Mouse (Mus musculus) C2C12 (cell line): ENCODE results near the gene Dpyd. TPM values are rescaled to one million over a fixed set of nuclear protein-coding genes. Genes with fewer than 3 reads are reported as not detected.

Experiments used
- H3K27me3 ChIP-seq: one replicate; pipeline ENCODE4 v1.6.1; 2011; ENCODE audit not compliant: control insufficient read depth, insufficient read depth, insufficient read length
- H3K36me3 ChIP-seq: one replicate; pipeline ENCODE4 v1.6.1; 2011; ENCODE audit not compliant: control insufficient read depth, insufficient read depth
- H3K4me3 ChIP-seq: one replicate; pipeline ENCODE4 v1.5.1; 2011; ENCODE audit warnings: mild to moderate bottlenecking, control low read depth; ENCODE audit not compliant: poor library complexity, insufficient read depth, severe bottlenecking
- H3K79me2 ChIP-seq: one replicate; pipeline ENCODE4 v1.6.1; 2011; ENCODE audit not compliant: control insufficient read depth, insufficient read depth
- H3K79me3 ChIP-seq: one replicate; pipeline ENCODE4 v1.6.1; 2011; ENCODE audit warnings: low read depth, control low read depth
- H3ac ChIP-seq: one replicate; pipeline ENCODE3; 2011; ENCODE audit warnings: low read depth; ENCODE audit not compliant: control insufficient read depth, insufficient read length
- CEBPB ChIP-seq: IDR thresholded peaks from one replicate; pipeline ENCODE4 v1.6.1; 2011; ENCODE audit warnings: low read depth, mild to moderate bottlenecking, control low read depth, moderate library complexity
- CTCF ChIP-seq: IDR thresholded peaks from one replicate; pipeline ENCODE4 v1.5.1; 2011; ENCODE audit not compliant: control insufficient read depth, insufficient read depth, insufficient read length
- FOSL1 ChIP-seq: IDR thresholded peaks from one replicate; pipeline ENCODE4 v1.8.0; 2011; ENCODE audit warnings: mild to moderate bottlenecking, low read length; ENCODE audit not compliant: poor library complexity, insufficient read depth, severe bottlenecking
- MAX ChIP-seq: IDR thresholded peaks from one replicate; pipeline ENCODE4 v1.6.1; 2011; ENCODE audit warnings: mild to moderate bottlenecking, control low read depth
- MYOD1 ChIP-seq: IDR thresholded peaks from one replicate; pipeline ENCODE4 v1.6.1; 2011; ENCODE audit warnings: low read depth; ENCODE audit not compliant: control insufficient read depth, insufficient read length
- MYOG ChIP-seq: IDR thresholded peaks from one replicate; pipeline ENCODE4 v1.6.1; 2011; ENCODE audit not compliant: control insufficient read depth, insufficient read length; ENCODE audit errors: extremely low read depth
- USF1 ChIP-seq: IDR thresholded peaks from one replicate; pipeline ENCODE4 v1.6.1; 2011; ENCODE audit warnings: low read depth, mild to moderate bottlenecking, control low read depth, moderate library complexity
- polyA plus RNA-seq: library from polyadenylated mRNA; unstranded; fragments of >200 nt; fragmentation: generic; extraction: Trizol; gene quantifications from one replicate; pipeline ENCODE4 v1.2.1, GENCODE M21; 2012; ENCODE audit warnings: missing spikeins

Gene Dpyd
- polyA plus RNA-seq, 1 experiment = 0.60 TPM

GRCm38 (mm10) chr3:118753623-118754022 lies 191.7 kb downstream of the Dpyd start:
- no peak overlapping the region for H3K4me3 ChIP-seq
- H3ac ChIP-seq = no peak overlapping the region
- no peaks in the 10 kb centered on the region for H3K36me3 ChIP-seq
- no peaks in the 10 kb centered on the region for H3K27me3 ChIP-seq
- H3K79me3 ChIP-seq = no peaks in the 10 kb centered on the region
- no peaks in the 10 kb centered on the region for H3K79me2 ChIP-seq
- TF ChIP-seq CEBPB = no peak
- TF ChIP-seq USF1 = no peak
- TF ChIP-seq CTCF = no peak
- no peak for TF ChIP-seq MYOG
- TF ChIP-seq MYOD1 = no peak
- TF ChIP-seq MAX = no peak
- TF ChIP-seq FOSL1 = no peak

- TF ChIP-seq MAX (no peak), CTCF (no peak), USF1 (no peak), CEBPB (no peak), MYOD1 (no peak), MYOG (no peak), FOSL1 (no peak)
Measured at GRCm38 (mm10) chr3:118756099-118756498, 194.2 kb downstream of the Dpyd start.

DNA sequence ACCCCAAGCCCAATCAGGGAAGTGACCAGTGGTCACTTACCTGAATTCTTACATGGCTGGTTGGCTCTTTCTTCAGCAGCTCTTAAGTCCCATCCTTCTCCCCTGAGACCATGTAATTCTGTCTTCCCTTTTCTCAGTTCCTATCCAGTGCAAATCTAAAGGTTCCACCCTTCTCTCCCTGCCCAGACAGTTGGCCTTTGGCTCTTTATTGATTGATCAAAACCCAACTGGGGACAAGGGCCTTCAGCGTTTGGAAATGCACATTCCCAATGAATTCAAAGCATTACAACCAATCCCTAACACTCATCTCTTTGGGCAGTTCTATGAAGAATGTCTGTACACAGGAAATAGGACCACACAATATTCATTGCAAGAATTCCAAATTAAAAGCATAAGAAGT lies 251.0 kb downstream of the Dpyd start:
- TF ChIP-seq MYOD1 = no peak
- TF ChIP-seq FOSL1 = no peak
- no peak for TF ChIP-seq CTCF
- TF ChIP-seq MAX = no peak
- no peak for TF ChIP-seq CEBPB
- H3ac ChIP-seq = no peak overlapping the region
- no peaks in the 10 kb centered on the region for H3K36me3 ChIP-seq
- H3K27me3 ChIP-seq = no peaks in the 10 kb centered on the region
- H3K79me2 ChIP-seq = no peaks in the 10 kb centered on the region
- H3K79me3 ChIP-seq = no peaks in the 10 kb centered on the region
- H3K4me3 ChIP-seq = no peak overlapping the region

More at GRCm38 (mm10) chr3:118756099-118756498, 194.2 kb downstream of the Dpyd start:
- Histone ChIP-seq H3K79me3 (no peaks in the 10 kb centered on the region), H3ac (no peak overlapping the region), H3K27me3 (no peaks in the 10 kb centered on the region), H3K79me2 (no peaks in the 10 kb centered on the region), H3K36me3 (no peaks in the 10 kb centered on the region), H3K4me3 (no peak overlapping the region)

GRCm38 (mm10) chr3:118850613-118851527 lies 288.9 kb downstream of the Dpyd start:
- H3K79me3 ChIP-seq = no peaks in the 10 kb centered on the region
- H3K36me3 ChIP-seq = no peaks in the 10 kb centered on the region
- H3K79me2 ChIP-seq = no peaks in the 10 kb centered on the region
- no peaks in the 10 kb centered on the region for H3K27me3 ChIP-seq
- no peak overlapping the region for H3K4me3 ChIP-seq
- no peak for TF ChIP-seq MAX
- no peak overlapping the region for H3ac ChIP-seq

DNA sequence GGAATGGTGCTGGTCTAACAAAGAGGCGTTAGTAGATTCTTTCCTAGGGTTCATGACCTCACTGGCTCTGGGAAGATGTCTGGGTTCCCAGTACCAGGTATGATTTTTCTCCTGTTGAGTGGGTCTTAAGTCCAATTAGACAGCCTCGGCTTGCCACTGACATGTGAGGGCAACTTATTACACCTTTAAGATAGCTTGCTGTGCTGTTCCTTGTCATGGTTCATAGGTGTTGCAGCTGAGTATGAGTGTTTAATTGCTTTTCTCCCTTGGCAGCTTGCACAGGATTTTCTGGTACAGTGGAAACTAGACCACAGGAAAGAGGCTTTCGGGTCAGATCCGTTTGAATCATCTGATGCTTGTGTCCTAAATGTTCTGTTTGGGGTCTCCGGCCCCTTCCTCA lies 290.8 kb downstream of the Dpyd start:
- H3K27me3 ChIP-seq = no peaks in the 10 kb centered on the region
- H3K79me3 ChIP-seq = no peaks in the 10 kb centered on the region
- H3ac ChIP-seq = no peak overlapping the region
- no peaks in the 10 kb centered on the region for H3K36me3 ChIP-seq
- TF ChIP-seq MYOD1 (no peak), MYOG (no peak), FOSL1 (no peak), MAX (no peak), USF1 (no peak)
- H3K4me3 ChIP-seq = no peak overlapping the region
- H3K79me2 ChIP-seq = no peaks in the 10 kb centered on the region

GRCm38 (mm10) chr3:118855411-118855810 lies 293.5 kb downstream of the Dpyd start:
- TF ChIP-seq MAX = no peak
- no peak for TF ChIP-seq MYOG
- Histone ChIP-seq H3K27me3 (no peaks in the 10 kb centered on the region), H3ac (no peak overlapping the region), H3K79me3 (no peaks in the 10 kb centered on the region), H3K79me2 (no peaks in the 10 kb centered on the region), H3K36me3 (no peaks in the 10 kb centered on the region), H3K4me3 (no peak overlapping the region)
